8 mouse cellular contexts compared by ENCODE assay signal in genomic region chr4:66025393-66026062, GRCm38 (mm10).
A peak's percentile ranks its signal among the peaks of the same experiment; 100 is the strongest.
DNase-seq lines count a peak whose midpoint lies in the region; ATAC-seq and TF ChIP-seq lines count a peak whose summit lies in the region.

No protein-coding gene starts in this region.

- peak; percentile 9 for DNase-seq in liver, adult 2 months (ENCODE audit: extremely low read depth, low read depth, low spot score)
- peak; percentile 42 for DNase-seq in embryo, embryonic 11.5 days (ENCODE audit: low read depth, low spot score)
- DNase-seq in gastrocnemius, postnatal 36 days: peak; percentile 8 to 12
- peak; percentile 69 for DNase-seq in hindbrain, postnatal 0 days (ENCODE audit: low spot score)
- DNase-seq in thymus, postnatal 14 days: no peak
- no peak for DNase-seq in T-cell, adult 2 months (ENCODE audit: low spot score)

- 77% methylated on average over 8 of the region's 8 CpGs for WGBS in liver, adult 2 months
- 57% methylated on average over 8 of the region's 8 CpGs for WGBS in liver, embryonic 12.5 days (ENCODE audit: insufficient replicate concordance)
- 16% methylated on average over 8 of the region's 8 CpGs for WGBS in hindbrain, postnatal 0 days
- WGBS in midbrain, embryonic 12.5 days: 12% methylated on average over 8 of the region's 8 CpGs

- H3K27me3 ChIP-seq in liver, adult 2 months (ENCODE audit: control insufficient read depth, insufficient read depth, low read length): no peaks in the 10 kb centered on the region
- no peaks in the 10 kb centered on the region for H3K27me3 ChIP-seq in liver, embryonic 12.5 days (replicated peaks)
- no peaks in the 10 kb centered on the region for H3K27me3 ChIP-seq in hindbrain, postnatal 0 days (ENCODE audit: insufficient read depth, low read length)
- H3K27me3 ChIP-seq in midbrain, embryonic 12.5 days: no peaks in the 10 kb centered on the region

- no peaks in the 10 kb centered on the region for H3K79me2 ChIP-seq in liver, adult 2 months (ENCODE audit: control insufficient read depth, insufficient read depth, low read length)

- no peak overlapping the region for H3K4me2 ChIP-seq in liver, embryonic 12.5 days
- H3K4me2 ChIP-seq in hindbrain, postnatal 0 days (ENCODE audit: low read depth, low read length): no peak overlapping the region; the same call in 1 of the 2 replicates
- 0 out of 2 replicates have a peak overlapping the region, but pooled peaks have one; percentile 7 for H3K4me2 ChIP-seq in midbrain, embryonic 12.5 days (replicated peaks)

- ATAC-seq in liver, embryonic 12.5 days: no peak
- ATAC-seq in hindbrain, postnatal 0 days: peak; percentile 55
- peak; percentile 84 for ATAC-seq in midbrain, embryonic 12.5 days (ENCODE audit: low FRiP score, low read depth)

- no peak overlapping the region for H3K27ac ChIP-seq in liver, adult 2 months (replicated peaks; ENCODE audit: insufficient read depth, low read depth, low read length)
- no peak overlapping the region for H3K27ac ChIP-seq in liver, embryonic 12.5 days
- peak overlapping the region; percentile 32 for H3K27ac ChIP-seq in hindbrain, postnatal 0 days
- 0 out of 2 replicates have a peak overlapping the region, but pooled peaks have one; percentile 35 for H3K27ac ChIP-seq in midbrain, embryonic 12.5 days (replicated peaks)

- no peak for TF ChIP-seq POLR2A in liver, adult 2 months (IDR thresholded peaks at IDR 0.05; ENCODE audit: extremely low read depth, insufficient read depth, low read length)

- no peak overlapping the region for H3K4me3 ChIP-seq in liver, adult 2 months (ENCODE audit: insufficient read depth, low read depth, low read length)
- H3K4me3 ChIP-seq in liver, embryonic 12.5 days: no peak overlapping the region
- H3K4me3 ChIP-seq in hindbrain, postnatal 0 days (ENCODE audit: low read length): no peak overlapping the region
- H3K4me3 ChIP-seq in midbrain, embryonic 12.5 days: no peak overlapping the region

- H3K9me3 ChIP-seq in liver, embryonic 12.5 days (replicated peaks): no peaks in the 10 kb centered on the region
- H3K9me3 ChIP-seq in hindbrain, postnatal 0 days (ENCODE audit: low read length): no peaks in the 10 kb centered on the region
- H3K9me3 ChIP-seq in midbrain, embryonic 12.5 days: no peaks in the 10 kb centered on the region

- TF ChIP-seq CTCF in liver, adult 2 months (IDR thresholded peaks at IDR 0.05; ENCODE audit: low read depth, low read length): no peak
- no peak for TF ChIP-seq CTCF in hindbrain, postnatal 0 days (IDR thresholded peaks at IDR 0.05; ENCODE audit: low read depth)

- H3K36me3 ChIP-seq in liver, adult 2 months (ENCODE audit: control insufficient read depth, insufficient read depth, low read length): no peaks in the 10 kb centered on the region
- H3K36me3 ChIP-seq in liver, embryonic 12.5 days: no peaks in the 10 kb centered on the region
- H3K36me3 ChIP-seq in hindbrain, postnatal 0 days (ENCODE audit: insufficient read depth, low read length): no peaks in the 10 kb centered on the region
- H3K36me3 ChIP-seq in midbrain, embryonic 12.5 days: no peaks in the 10 kb centered on the region

- H3K4me1 ChIP-seq in liver, adult 2 months (ENCODE audit: control insufficient read depth, insufficient read depth, low read length): no peaks in the 10 kb centered on the region
- no peaks in the 10 kb centered on the region for H3K4me1 ChIP-seq in liver, embryonic 12.5 days
- H3K4me1 ChIP-seq in hindbrain, postnatal 0 days (ENCODE audit: insufficient read depth, low read length): peaks cover 6% of the 10 kb centered on the region; the same call in 1 of the 2 replicates
- peaks cover 10% of the 10 kb centered on the region for H3K4me1 ChIP-seq in midbrain, embryonic 12.5 days

- intact Hi-C loops in gastrocnemius, postnatal 36 days (cut with DNase I): no loop called here

- H3K9ac ChIP-seq in liver, adult 2 months (ENCODE audit: low read depth, low read length): no peak overlapping the region
- no peak overlapping the region for H3K9ac ChIP-seq in liver, embryonic 12.5 days
- no peak overlapping the region for H3K9ac ChIP-seq in hindbrain, postnatal 0 days (replicated peaks; ENCODE audit: low read length)
- H3K9ac ChIP-seq in midbrain, embryonic 12.5 days (replicated peaks): no peak overlapping the region

Comparison
In these comparisons a context has a peak if more than half of its experiments do, and no peak if none do; other contexts are left out.
1. DNase-seq: peak in liver, adult 2 months (single experiment), embryo, embryonic 11.5 days (single experiment), gastrocnemius, postnatal 36 days (2 of 2) and hindbrain, postnatal 0 days (single experiment); none in thymus, postnatal 14 days (single experiment) and T-cell, adult 2 months (single experiment).
2. H3K27ac ChIP-seq: peak in hindbrain, postnatal 0 days (single experiment) and midbrain, embryonic 12.5 days (single experiment); none in liver, adult 2 months (single experiment) and liver, embryonic 12.5 days (single experiment).